Mouse (Mus musculus) forebrain, embryonic 14.5 days (tissue): ENCODE measurements at regions not wholly inside any gene's neighbourhood (a gene's known extent, or its start where the extent isn't known, plus 50 kb on each side); places are given as distances from the start of the nearest gene placed in this dataset.
A peak's percentile ranks its signal among the peaks of the same experiment; 100 is the strongest.

ENCODE experiments used
- ATAC-seq: fragments of 200-750 bp; cut with Nextera tagmentation; 2 replicates; pipeline ENCODE4 v1.8.0; 2017; ENCODE audit warnings: mild to moderate bottlenecking, moderate library complexity
- DNase-seq: peaks from one replicate; pipeline ENCODE4 v3.0.0-alpha.2; 2015; ENCODE audit warnings: low spot score
- H3K27ac ChIP-seq: fragments of 300-500 bp; sonication (generic); 2 replicates; pipeline ENCODE4 v1.5.1; 2014; ENCODE audit warnings: low read depth, mild to moderate bottlenecking, control low read depth, low read length, moderate library complexity
- H3K27me3 ChIP-seq: fragments of 300-500 bp; sonication (generic); replicated peaks from 2 replicates; pipeline ENCODE4 v1.6.1; 2014; ENCODE audit warnings: low read length, control low read depth, mixed read lengths; ENCODE audit not compliant: control insufficient read depth, insufficient read depth
- H3K36me3 ChIP-seq: fragments of 300-500 bp; sonication (generic); 2 replicates; pipeline ENCODE4 v1.6.1; 2014; ENCODE audit warnings: low read length, control low read depth; ENCODE audit not compliant: control insufficient read depth, insufficient read depth
- H3K4me1 ChIP-seq: fragments of 300-500 bp; sonication (generic); 2 replicates; pipeline ENCODE4 v1.6.1; 2014; ENCODE audit warnings: antibody characterized with exemption, low read length, control low read depth; ENCODE audit not compliant: control insufficient read depth, insufficient read depth
- H3K4me2 ChIP-seq: fragments of 300-500 bp; sonication (generic); 2 replicates; pipeline ENCODE4 v1.6.1; 2014; ENCODE audit warnings: mild to moderate bottlenecking, control low read depth, low read length
- H3K4me3 ChIP-seq: fragments of 300-500 bp; sonication (generic); 2 replicates; pipeline ENCODE4 v1.5.1; 2014; ENCODE audit warnings: low read depth, low read length, control low read depth
- H3K9ac ChIP-seq: fragments of 300-500 bp; sonication (generic); 2 replicates; pipeline ENCODE4 v1.6.1; 2014; ENCODE audit warnings: mild to moderate bottlenecking, low read length, control low read depth, moderate library complexity
- H3K9me3 ChIP-seq: fragments of 300-500 bp; sonication (generic); replicated peaks from 2 replicates; pipeline ENCODE4 v1.6.1; 2016; ENCODE audit warnings: low read length, control low read depth, mixed read lengths; ENCODE audit not compliant: control insufficient read depth
- WGBS: fragments of 180-500 bp; shearing (Covaris S2); extraction: QIAGEN DNeasy Blood & Tissue Kit; methylation state at CpG from one replicate; pipeline ENCODE4 v1.1.7; 2014; 5-methylcytosine and 5-hydroxymethylcytosine counted together

DNA sequence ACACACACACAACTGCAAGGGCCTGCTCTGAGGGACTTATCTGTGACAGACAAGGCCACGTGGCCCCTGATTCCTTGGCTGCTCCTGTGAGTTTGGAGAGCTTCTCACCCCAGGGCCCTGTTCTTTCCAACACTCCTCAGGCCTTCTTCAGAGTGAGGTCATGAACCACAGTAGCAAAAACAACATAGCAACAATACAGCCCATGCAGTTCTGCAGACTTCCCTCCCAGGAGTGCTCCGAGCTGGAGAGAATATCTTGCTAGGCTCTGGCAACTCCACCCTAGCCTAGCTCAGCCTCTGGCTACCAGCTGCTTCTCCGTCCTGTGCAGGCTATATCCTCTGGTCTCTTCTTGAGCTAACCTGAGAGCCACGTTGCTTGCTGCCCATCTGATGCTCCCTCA is 152.8 kb downstream of the Fgf18 start:
- WGBS = 76% methylated on average over 4 of the region's 4 CpGs
- DNase-seq = no peak

DNA sequence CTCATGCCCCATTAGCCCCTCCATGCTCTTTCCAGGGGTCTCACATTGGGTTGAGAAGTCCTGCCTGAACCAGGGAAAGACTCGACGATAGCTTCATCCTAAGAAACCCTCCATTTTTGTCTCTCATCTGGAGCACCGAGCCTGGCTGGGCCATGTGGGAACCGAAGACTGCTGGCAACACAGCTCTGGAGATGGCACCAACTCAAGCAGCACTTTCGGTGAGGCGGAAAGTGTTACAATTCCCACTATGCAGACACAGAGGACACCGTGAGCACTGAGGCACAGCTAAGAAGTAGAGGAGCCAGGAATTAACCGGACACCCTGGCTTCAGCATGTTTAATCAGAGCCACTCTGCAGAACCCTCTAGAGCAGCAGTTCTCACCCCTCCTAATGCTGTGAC is 153.8 kb downstream of the Fgf18 start:
- Histone ChIP-seq H3K27ac (no peak overlapping the region), H3K9me3 (no peaks in the 10 kb centered on the region), H3K36me3 (no peaks in the 10 kb centered on the region), H3K4me2 (no peak overlapping the region), H3K4me3 (no peak overlapping the region), H3K4me1 (no peaks in the 10 kb centered on the region), H3K9ac (no peak overlapping the region), H3K27me3 (no peaks in the 10 kb centered on the region)
- 84% methylated on average over 8 of the region's 8 CpGs for WGBS
- ATAC-seq = no peak
- no peak for DNase-seq

More for the DNA sequence above, 152.8 kb downstream of the Fgf18 start:
- Histone ChIP-seq H3K4me1 (no peaks in the 10 kb centered on the region), H3K36me3 (no peaks in the 10 kb centered on the region), H3K9ac (no peak overlapping the region), H3K9me3 (no peaks in the 10 kb centered on the region), H3K27ac (no peak overlapping the region), H3K27me3 (no peaks in the 10 kb centered on the region), H3K4me2 (no peak overlapping the region), H3K4me3 (no peak overlapping the region)
- ATAC-seq = no peak

DNA sequence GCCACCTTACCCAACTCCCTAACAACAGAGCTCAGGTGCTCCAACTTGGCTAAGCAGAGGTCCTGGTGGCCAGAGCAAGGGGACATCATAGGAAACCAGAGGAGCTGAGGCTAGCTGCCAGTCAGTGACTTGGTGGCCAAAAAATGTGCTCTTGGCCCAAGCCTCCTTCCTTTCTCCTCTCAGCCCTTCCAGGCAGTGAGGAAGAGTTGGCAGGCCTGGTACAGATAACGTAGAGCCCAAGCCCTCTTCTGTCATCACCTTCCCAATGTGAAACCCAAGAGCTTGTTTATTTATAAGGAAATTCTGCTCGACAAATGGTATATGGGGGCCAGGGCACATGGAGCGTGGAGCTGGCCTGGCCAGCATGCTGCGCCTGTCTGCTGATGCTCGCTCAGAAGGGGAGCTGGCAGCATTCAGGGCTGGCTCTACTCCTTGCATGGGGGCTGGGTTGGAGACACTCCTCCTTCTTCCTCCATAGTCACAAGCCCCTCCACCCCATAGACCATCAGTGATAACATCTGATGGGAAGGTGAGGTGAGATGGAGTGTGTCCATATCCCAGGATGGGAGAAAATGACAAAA is 156.1 kb downstream of the Fgf18 start:
- H3K27ac ChIP-seq = no peak overlapping the region
- no peak overlapping the region for H3K4me3 ChIP-seq
- WGBS = 93% methylated on average over 5 of the region's 5 CpGs

DNA sequence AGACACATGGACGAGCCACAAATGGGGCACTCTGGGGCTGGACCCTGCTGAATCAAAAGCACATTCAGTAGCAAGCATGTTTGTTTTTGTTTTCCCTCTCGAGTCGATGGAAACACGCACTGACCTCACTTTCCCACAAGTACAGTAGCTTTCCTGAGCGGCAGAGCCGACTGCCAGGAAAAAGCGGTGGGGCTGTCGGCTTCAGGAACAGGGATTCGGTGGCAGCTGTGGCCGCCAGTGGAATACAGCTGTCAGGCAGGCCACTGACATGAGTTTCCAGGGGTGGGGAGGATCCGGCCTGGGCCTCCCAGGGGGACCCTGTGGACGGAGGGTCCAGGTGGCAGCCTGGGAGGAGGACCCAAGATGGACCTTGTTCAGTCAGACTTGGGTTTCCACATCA is 157.0 kb downstream of the Fgf18 start:
- H3K4me1 ChIP-seq = no peaks in the 10 kb centered on the region
- no peak overlapping the region for H3K9ac ChIP-seq
- WGBS = 87% methylated on average over 12 of the region's 12 CpGs
- no peak overlapping the region for H3K27ac ChIP-seq
- no peak overlapping the region for H3K4me2 ChIP-seq
- no peaks in the 10 kb centered on the region for H3K27me3 ChIP-seq
- no peak overlapping the region for H3K4me3 ChIP-seq
- no peak for ATAC-seq
- DNase-seq = no peak
- H3K9me3 ChIP-seq = no peaks in the 10 kb centered on the region
- no peaks in the 10 kb centered on the region for H3K36me3 ChIP-seq

More for the DNA sequence above, 156.1 kb downstream of the Fgf18 start:
- Histone ChIP-seq H3K9ac (no peak overlapping the region), H3K36me3 (no peaks in the 10 kb centered on the region), H3K9me3 (no peaks in the 10 kb centered on the region), H3K4me1 (no peaks in the 10 kb centered on the region), H3K27me3 (no peaks in the 10 kb centered on the region), H3K4me2 (no peak overlapping the region)
- DNase-seq = no peak
- ATAC-seq = no peak

DNA sequence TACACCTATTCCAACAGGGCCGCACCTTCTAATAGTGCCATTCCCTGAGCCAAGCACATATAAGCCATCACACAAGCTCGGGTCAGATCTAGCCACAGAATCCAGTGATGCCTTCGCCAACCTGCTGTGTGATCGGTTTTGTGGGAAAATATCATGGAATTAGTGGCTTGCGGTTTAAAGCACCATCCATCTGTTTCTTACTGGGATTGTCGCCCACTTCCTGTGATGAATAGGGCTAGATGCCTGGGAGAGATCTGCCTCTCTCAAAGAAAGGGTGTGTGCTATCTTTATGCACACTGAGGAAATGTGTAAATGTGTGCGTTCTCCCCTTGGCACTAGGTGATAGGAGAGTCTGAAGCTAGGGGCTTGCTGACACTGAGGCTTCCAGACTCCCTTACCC is 154.5 kb upstream of the Smim23 start:
- peak; percentile 27 for DNase-seq
- H3K4me3 ChIP-seq = no peak overlapping the region
- no peaks in the 10 kb centered on the region for H3K27me3 ChIP-seq
- H3K27ac ChIP-seq = no peak overlapping the region
- ATAC-seq = no peak
- no peaks in the 10 kb centered on the region for H3K4me1 ChIP-seq
- H3K36me3 ChIP-seq = no peaks in the 10 kb centered on the region
- H3K9me3 ChIP-seq = no peaks in the 10 kb centered on the region
- no peak overlapping the region for H3K4me2 ChIP-seq
- 92% methylated on average over 7 of the region's 7 CpGs for WGBS
- H3K9ac ChIP-seq = no peak overlapping the region

DNA sequence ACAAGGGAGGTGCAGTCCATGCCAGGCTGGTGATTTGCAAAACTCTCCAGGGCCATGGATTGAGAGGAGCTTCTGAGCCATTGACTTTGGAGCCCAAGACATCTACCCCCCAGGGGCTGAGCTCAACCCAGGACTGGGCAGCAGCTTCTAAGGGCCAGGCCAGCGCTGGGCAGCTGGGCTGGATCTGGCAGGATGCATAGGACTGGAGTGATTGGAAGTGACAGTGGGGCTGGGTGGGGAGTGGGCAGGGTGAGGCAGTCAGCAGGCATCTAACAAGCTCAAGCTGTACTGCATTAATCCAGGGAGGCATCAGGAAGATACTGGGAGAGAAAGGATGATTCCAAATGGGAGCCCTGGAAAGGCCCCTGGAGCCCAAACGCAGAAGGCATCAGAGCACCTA is 152.2 kb upstream of the Smim23 start:
- Histone ChIP-seq H3K36me3 (no peaks in the 10 kb centered on the region), H3K27me3 (no peaks in the 10 kb centered on the region), H3K27ac (no peak overlapping the region), H3K4me3 (no peak overlapping the region), H3K9ac (no peak overlapping the region), H3K9me3 (no peaks in the 10 kb centered on the region), H3K4me2 (no peak overlapping the region), H3K4me1 (no peaks in the 10 kb centered on the region)
- DNase-seq (no peak), ATAC-seq (no peak)
- WGBS = 76% methylated on average over 2 of the region's 2 CpGs

DNA sequence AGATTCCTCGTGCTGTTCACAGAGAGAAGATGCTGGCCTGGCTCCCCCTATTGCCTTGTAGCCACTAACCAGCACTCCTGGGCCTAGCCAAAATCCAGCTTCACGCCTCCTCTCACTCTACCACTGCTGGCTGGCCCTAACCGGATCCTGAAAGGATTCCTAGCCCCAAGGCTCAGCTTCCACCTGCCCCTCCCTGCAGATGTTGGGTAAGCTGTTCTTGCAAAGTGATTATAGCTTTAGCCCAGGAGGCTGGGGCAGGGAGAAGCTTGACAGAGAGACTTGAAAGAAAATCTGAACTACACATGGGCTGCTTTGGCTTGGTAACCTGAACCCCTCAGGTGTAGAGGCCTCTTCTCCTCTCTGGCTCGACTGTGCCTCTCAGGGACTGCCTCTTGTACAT is 149.0 kb upstream of the Smim23 start:
- H3K9me3 ChIP-seq = no peaks in the 10 kb centered on the region
- no peak overlapping the region for H3K9ac ChIP-seq
- no peak for DNase-seq
- no peak for ATAC-seq
- H3K27ac ChIP-seq = no peak overlapping the region
- no peak overlapping the region for H3K4me3 ChIP-seq
- H3K36me3 ChIP-seq = no peaks in the 10 kb centered on the region
- H3K27me3 ChIP-seq = no peaks in the 10 kb centered on the region
- H3K4me2 ChIP-seq = no peak overlapping the region
- no peaks in the 10 kb centered on the region for H3K4me1 ChIP-seq
- 74% methylated on average over 4 of the region's 4 CpGs for WGBS

DNA sequence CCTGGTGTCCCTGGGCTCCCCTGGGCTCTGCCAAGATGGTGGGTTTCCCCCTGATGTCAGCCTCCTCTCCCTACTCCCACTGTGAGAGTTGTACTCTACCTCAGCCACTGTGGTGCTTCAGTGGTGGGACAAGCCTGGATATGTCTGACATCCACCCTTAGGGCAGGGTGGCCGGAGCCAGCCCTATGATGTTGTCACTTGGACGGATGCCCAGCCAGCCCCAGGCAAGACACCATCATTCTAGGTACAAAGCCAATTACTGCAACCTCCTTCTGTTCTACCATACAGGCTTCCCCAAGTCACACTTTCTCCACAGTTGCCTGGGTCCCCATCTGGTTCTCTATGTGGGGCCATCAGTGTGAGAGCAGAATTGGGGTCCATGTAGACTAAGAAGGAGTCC is 141.0 kb upstream of the Smim23 start:
- DNase-seq (no peak), ATAC-seq (no peak)
- no peak overlapping the region for H3K9ac ChIP-seq
- H3K4me3 ChIP-seq = no peak overlapping the region
- H3K9me3 ChIP-seq = no peaks in the 10 kb centered on the region
- no peak overlapping the region for H3K4me2 ChIP-seq
- WGBS = 70% methylated on average over 2 of the region's 2 CpGs
- no peak overlapping the region for H3K27ac ChIP-seq
- H3K27me3 ChIP-seq = 0 out of 2 replicates have a peak, but pooled peaks cover 3% of the 10 kb centered on the region
- no peaks in the 10 kb centered on the region for H3K4me1 ChIP-seq
- H3K36me3 ChIP-seq = no peaks in the 10 kb centered on the region

DNA sequence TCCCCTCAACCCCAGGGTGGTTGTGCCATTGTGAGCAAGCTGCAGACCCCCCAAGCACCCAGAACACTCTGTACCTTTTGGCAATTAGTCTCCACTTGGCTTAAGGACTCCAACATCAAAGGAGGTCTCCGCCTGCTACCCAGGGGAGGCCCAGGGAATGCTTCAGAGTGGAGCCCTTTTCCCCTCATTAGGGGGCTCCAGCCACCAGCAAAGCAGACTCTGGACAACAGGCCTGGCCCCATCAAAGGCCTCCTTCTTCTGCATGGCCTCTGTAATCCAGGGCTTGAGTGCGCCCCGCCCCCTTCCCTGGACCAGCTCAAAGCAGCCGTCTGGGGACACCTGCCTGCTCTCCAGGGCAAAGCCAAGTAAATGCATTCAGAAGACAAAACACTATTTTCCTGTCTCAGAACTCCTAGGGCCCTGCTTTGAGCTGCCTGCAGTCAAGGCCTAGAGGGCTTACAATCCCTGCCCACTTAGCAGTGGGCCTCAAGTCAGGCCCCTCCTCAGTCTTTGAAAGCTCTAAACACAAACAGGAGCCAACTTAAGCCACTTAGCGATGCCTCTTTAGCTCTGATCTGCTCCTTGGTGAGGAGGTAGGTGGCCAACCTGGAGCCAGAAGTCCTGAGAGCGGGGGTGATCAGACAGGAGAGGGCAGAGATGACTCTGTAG is 139.4 kb upstream of the Smim23 start:
- ATAC-seq = peak; percentile 68
- Histone ChIP-seq H3K4me2 (no peak overlapping the region), H3K9me3 (no peaks in the 10 kb centered on the region), H3K27ac (no peak overlapping the region), H3K27me3 (0 out of 2 replicates have a peak, but pooled peaks cover 3% of the 10 kb centered on the region), H3K4me1 (no peaks in the 10 kb centered on the region), H3K9ac (no peak overlapping the region), H3K36me3 (no peaks in the 10 kb centered on the region), H3K4me3 (no peak overlapping the region)
- DNase-seq = peak; percentile 47
- WGBS = 3% methylated on average over 6 of the region's 6 CpGs
